Mouse (Mus musculus) midbrain, embryonic 16.5 days (tissue): ENCODE measurements around the gene Xpo5. TPM values are rescaled to one million over a fixed set of nuclear protein-coding genes. Genes with fewer than 3 reads are reported as not detected.

Source experiments
- ATAC-seq: fragments of 200-750 bp; cut with Nextera tagmentation; 2 replicates; pipeline ENCODE4 v1.8.0; 2017; ENCODE audit warnings: moderate TSS enrichment
- H3K27ac ChIP-seq: fragments of 300-500 bp; sonication (generic); 2 replicates; pipeline ENCODE4 v1.5.1; 2014; ENCODE audit warnings: mild to moderate bottlenecking, low read length, mixed read lengths
- H3K27me3 ChIP-seq: fragments of 300-500 bp; sonication (generic); 2 replicates; pipeline ENCODE4 v1.6.1; 2014; ENCODE audit warnings: low read depth, low read length, mixed read lengths; ENCODE audit not compliant: control insufficient read depth, insufficient read depth
- H3K36me3 ChIP-seq: fragments of 300-500 bp; sonication (generic); 2 replicates; pipeline ENCODE4 v1.6.1; 2014; ENCODE audit warnings: mild to moderate bottlenecking, low read length, moderate library complexity, mixed read lengths; ENCODE audit not compliant: control insufficient read depth, insufficient read depth
- H3K4me1 ChIP-seq: fragments of 300-500 bp; sonication (generic); 2 replicates; pipeline ENCODE4 v1.6.1; 2014; ENCODE audit warnings: mild to moderate bottlenecking, low read length, mixed read lengths; ENCODE audit not compliant: control insufficient read depth, insufficient read depth
- H3K4me2 ChIP-seq: fragments of 300-500 bp; sonication (generic); 2 replicates; pipeline ENCODE4 v1.6.1; 2014; ENCODE audit warnings: mild to moderate bottlenecking, low read length, mixed read lengths
- H3K4me3 ChIP-seq: fragments of 300-500 bp; sonication (generic); 2 replicates; pipeline ENCODE4 v1.5.1; 2014; ENCODE audit warnings: low read depth, mild to moderate bottlenecking, low read length, moderate library complexity, mixed read lengths
- H3K9ac ChIP-seq: fragments of 300-500 bp; sonication (generic); 2 replicates; pipeline ENCODE4 v1.6.1; 2014; ENCODE audit warnings: low read depth, low read length, mixed read lengths
- H3K9me3 ChIP-seq: fragments of 300-500 bp; sonication (generic); replicated peaks from 2 replicates; pipeline ENCODE4 v1.6.1; 2014; ENCODE audit warnings: mild to moderate bottlenecking, low read length, mixed read lengths; ENCODE audit not compliant: control insufficient read depth, poor library complexity, severe bottlenecking
- whole genome bisulfite sequencing: fragments of 180-500 bp; shearing (Covaris S2); extraction: QIAGEN DNeasy Blood & Tissue Kit; methylation state at CpG from one replicate; pipeline ENCODE4 v1.1.7; 2014; 5-methylcytosine and 5-hydroxymethylcytosine counted together
- polyA plus RNA-seq: library from polyadenylated mRNA; unstranded; fragments of >200 nt; fragmentation: Nextera tagmentation; extraction: Ambion mirVana; gene quantifications from 2 replicates; pipeline ENCODE4 v1.2.1, GENCODE M21; 2015

The Xpo5 gene
- polyA plus RNA-seq, 1 experiment from 2014 or later: 36.0 TPM

DNA sequence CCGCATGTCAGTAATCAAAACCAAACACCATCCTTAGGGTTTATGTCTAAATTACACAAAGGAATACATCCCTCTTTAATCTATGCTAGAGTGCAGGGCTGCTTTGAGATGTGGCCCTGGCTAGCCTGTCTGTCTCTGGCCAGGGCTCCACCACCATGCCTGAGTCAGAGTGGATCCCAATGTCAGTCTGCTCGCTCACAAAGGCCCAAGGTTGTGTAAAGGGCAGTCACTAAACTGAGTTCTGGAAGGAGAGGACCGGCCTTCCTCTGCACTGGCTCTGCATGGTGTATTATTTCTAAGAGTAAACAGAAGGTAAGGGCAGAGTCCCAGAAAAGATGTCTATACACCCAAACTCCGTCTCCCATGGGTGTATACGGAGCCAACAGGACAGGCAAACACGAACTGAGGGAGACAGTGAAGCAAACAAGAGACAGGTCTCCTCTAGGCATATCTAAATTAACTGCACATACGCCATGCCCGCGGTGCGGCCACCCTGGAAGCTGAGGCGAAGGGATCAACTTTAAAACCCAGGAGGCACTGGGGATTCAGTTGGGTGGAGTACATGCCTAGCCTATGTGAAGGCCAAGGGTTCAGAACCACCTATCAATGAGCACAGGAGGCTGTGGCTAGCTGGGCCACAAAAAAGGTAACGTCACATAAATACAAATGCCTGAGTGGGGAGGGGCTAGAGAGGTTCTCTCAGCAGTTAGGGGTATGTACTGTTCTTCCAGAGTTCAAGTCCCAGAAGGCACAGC, 75.6 kb downstream of the Xpo5 start:
- no peak for ATAC-seq
- no peak overlapping the region for H3K27ac ChIP-seq
- H3K4me1 ChIP-seq: peaks cover 11% of the 10 kb centered on the region
- no peak overlapping the region for H3K4me2 ChIP-seq
- H3K9ac ChIP-seq: no peak overlapping the region
- no peaks in the 10 kb centered on the region for H3K27me3 ChIP-seq
- no peaks in the 10 kb centered on the region for H3K9me3 ChIP-seq
- H3K36me3 ChIP-seq: no peaks in the 10 kb centered on the region
- no peak overlapping the region for H3K4me3 ChIP-seq
- WGBS: 94% methylated on average over 12 of the region's 12 CpGs

DNA sequence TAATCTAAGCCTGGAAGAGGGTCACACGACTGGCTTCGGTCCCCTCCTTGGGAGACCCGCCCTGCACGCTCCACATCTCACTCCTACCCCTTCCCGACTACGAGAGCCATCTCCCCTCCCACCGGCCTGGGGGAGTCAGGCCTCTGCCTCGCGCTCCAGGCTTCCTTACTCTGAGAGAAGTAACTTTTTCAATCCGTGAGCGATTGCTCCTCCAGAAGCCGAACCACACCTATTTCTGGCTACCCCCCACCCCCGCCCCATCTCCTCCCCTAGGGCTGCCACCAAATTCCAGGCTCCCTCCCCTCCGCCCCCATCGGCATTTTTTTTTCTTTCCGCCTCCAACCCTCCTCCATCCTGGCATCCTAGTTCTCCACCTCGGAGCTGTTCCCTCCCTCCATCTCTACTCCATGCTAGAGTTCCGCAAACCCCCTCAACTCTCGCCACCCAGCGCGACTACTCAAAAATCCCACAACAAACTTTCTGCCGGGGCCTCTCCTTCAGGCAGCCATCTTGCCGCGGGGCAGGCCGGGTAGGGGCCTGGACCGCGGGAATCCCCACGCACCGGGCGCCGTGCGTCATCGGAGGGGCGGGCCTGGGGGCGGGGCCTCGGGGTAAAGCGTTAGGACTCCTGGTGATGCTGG, 80.0 kb downstream of the Xpo5 start, which contains the start of gene Tjap1:
TSS of gene Tjap1 (minus strand) at position 544 of the 641 bp plus-strand sequence.
- H3K9me3 ChIP-seq: no peaks in the 10 kb centered on the region
- WGBS: under 1% methylated on average over 35 of the region's 37 CpGs
- H3K4me2 ChIP-seq: peak within 1 kb of the TSS; percentile 82
- peak within 1 kb of the TSS; percentile 70 for H3K9ac ChIP-seq
- H3K4me3 ChIP-seq: peak within 1 kb of the TSS; percentile 44
- peak within 1 kb of the TSS; percentile 23 for H3K27ac ChIP-seq
- H3K4me1 ChIP-seq: peaks cover 15% of the 10 kb centered on the region
- H3K36me3 ChIP-seq: no peaks in the 10 kb centered on the region
- H3K27me3 ChIP-seq: no peaks in the 10 kb centered on the region
- peak; percentile 98 for ATAC-seq

DNA sequence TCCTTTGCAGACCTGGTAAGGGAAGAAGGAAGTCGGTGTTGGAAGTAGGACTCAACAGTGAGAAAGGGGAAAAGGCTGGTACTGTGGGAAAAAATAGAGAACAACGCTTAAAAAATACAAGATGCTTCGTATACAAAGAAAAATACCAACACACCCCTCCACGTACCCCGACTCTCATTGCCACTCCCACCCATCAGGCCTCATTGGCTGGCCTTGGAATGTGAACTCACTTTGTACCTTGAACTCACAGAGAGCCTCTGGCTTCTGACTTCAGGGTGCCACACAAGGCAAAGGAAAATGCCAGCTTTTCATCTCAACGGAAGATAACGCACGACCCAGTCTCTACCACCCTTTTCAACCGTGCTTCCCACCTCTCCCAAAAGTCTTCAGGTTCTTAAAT, 80.6 kb downstream of the Xpo5 start:
- Histone ChIP-seq H3K4me2 (peak overlapping the region; percentile 82), H3K36me3 (no peaks in the 10 kb centered on the region), H3K9me3 (no peaks in the 10 kb centered on the region), H3K4me1 (peaks cover 15% of the 10 kb centered on the region), H3K27ac (peak overlapping the region; percentile 23), H3K4me3 (peak overlapping the region; percentile 44), H3K27me3 (no peaks in the 10 kb centered on the region), H3K9ac (peak overlapping the region; percentile 70)
- peak; percentile 64 for ATAC-seq
- WGBS: 20% methylated on average over 9 of the region's 9 CpGs

DNA sequence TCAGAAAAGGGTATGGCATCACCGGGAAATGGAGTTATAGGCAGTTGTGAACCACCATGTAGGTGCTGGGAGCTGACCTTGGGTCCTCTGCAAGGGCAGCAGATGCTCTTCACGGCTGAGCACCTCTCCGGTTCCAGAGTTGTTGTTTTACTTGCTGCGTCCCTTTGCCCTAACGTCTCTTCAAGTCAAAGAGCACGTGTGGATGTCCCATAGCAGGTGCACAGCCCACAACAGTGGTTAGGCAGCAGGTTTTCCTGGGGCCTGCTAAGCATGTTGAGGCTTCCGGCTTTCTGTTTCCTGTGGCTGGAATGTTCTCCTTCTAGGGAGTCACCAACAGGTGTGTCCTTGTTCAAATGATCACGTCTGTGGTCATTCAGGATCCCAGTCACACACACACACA, 81.3 kb downstream of the Xpo5 start:
- Histone ChIP-seq H3K4me3 (no peak overlapping the region), H3K36me3 (no peaks in the 10 kb centered on the region), H3K9me3 (no peaks in the 10 kb centered on the region), H3K27ac (no peak overlapping the region), H3K9ac (no peak overlapping the region), H3K27me3 (no peaks in the 10 kb centered on the region), H3K4me1 (peaks cover 15% of the 10 kb centered on the region), H3K4me2 (no peak overlapping the region)
- no peak for ATAC-seq
- WGBS: 92% methylated on average over 8 of the region's 8 CpGs

DNA sequence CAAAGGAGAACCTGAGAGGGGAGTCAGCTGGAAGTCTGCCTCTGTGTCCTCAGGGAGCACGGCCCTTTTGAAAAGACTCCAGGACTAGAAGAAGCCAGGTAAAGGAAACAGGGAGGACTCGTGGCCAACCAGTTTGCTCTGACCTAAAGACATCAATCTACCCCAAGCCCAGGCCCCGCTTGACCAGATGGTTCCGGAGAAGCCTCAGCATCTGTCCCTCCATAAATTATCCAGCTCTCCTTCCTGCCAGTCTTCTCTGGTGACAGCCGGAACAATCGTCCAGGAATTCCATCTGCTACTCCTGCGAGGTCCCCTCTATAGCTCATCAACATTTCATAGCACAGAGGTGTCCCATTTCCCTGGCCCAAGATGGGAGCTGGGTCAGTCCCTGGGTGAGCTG, 82.1 kb downstream of the Xpo5 start:
- H3K9me3 ChIP-seq: no peaks in the 10 kb centered on the region
- no peak overlapping the region for H3K4me3 ChIP-seq
- H3K4me1 ChIP-seq: peaks cover 15% of the 10 kb centered on the region
- no peak overlapping the region for H3K27ac ChIP-seq
- no peak for ATAC-seq
- H3K36me3 ChIP-seq: no peaks in the 10 kb centered on the region
- H3K27me3 ChIP-seq: no peaks in the 10 kb centered on the region
- H3K4me2 ChIP-seq: no peak overlapping the region
- WGBS: 56% methylated on average over 7 of the region's 7 CpGs
- H3K9ac ChIP-seq: no peak overlapping the region

DNA sequence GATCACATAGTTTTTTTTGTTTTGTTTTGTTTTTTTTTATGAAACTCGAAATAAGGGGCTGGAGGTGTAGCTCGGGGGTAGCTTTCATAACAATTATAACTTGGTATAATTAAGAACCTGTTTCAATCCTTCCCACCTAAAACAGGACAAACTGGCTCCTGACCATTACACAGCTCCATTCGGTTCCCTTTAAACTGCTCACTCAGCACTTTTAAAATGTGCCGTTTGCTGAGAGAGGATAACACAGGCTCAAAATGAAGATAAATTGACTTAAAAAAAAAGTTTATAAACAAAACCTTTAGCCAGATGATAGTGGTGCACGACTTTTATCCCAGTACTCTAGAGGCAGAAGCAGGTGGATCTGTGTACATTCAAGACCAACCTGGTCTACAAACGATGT, 82.8 kb downstream of the Xpo5 start:
- no peak overlapping the region for H3K4me3 ChIP-seq
- H3K9ac ChIP-seq: no peak overlapping the region
- H3K27ac ChIP-seq: no peak overlapping the region
- H3K27me3 ChIP-seq: no peaks in the 10 kb centered on the region
- H3K9me3 ChIP-seq: no peaks in the 10 kb centered on the region
- no peak overlapping the region for H3K4me2 ChIP-seq
- 74% methylated on average over 6 of the region's 6 CpGs for WGBS
- H3K36me3 ChIP-seq: no peaks in the 10 kb centered on the region
- ATAC-seq: no peak
- H3K4me1 ChIP-seq: peaks cover 15% of the 10 kb centered on the region

DNA sequence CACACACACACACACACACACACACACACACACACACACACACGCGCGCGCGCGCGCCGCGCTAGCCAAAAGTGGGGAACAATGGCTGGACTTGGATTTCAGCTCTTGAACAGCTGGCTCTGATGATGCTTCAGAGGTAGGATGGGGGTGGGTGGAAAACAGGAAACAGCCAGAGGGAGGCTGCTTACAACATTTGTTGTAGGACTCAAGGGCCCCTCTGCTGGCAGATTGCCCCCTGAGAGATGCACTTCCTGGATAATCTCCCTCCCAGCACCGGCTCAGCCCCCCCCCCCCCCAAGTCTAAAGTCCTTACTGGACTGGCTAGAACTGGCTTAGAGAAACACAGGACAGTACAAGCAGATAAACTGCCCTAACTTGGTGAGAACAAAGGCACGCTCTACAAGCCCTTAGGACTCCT, 85.1 kb downstream of the Xpo5 start:
- H3K4me1 ChIP-seq: peaks cover 6% of the 10 kb centered on the region
- H3K27me3 ChIP-seq: no peaks in the 10 kb centered on the region
- 0 out of 2 replicates have a peak overlapping the region, but pooled peaks have one; percentile 10 for H3K9ac ChIP-seq
- no peaks in the 10 kb centered on the region for H3K36me3 ChIP-seq
- no peaks in the 10 kb centered on the region for H3K9me3 ChIP-seq
- H3K27ac ChIP-seq: no peak overlapping the region
- no peak for ATAC-seq
- no peak overlapping the region for H3K4me2 ChIP-seq
- WGBS: 40% methylated on average over 9 of the region's 11 CpGs
- H3K4me3 ChIP-seq: no peak overlapping the region
